Mouse (Mus musculus): ENCODE results near the gene Fam192a. TPM values are rescaled to one million over a fixed set of nuclear protein-coding genes. Genes with fewer than 3 reads are reported as not detected.

The Fam192a gene
- polyA plus RNA-seq (2012; rRNA removed): 15.2 and 17.2 TPM in 2 replicates

DNA sequence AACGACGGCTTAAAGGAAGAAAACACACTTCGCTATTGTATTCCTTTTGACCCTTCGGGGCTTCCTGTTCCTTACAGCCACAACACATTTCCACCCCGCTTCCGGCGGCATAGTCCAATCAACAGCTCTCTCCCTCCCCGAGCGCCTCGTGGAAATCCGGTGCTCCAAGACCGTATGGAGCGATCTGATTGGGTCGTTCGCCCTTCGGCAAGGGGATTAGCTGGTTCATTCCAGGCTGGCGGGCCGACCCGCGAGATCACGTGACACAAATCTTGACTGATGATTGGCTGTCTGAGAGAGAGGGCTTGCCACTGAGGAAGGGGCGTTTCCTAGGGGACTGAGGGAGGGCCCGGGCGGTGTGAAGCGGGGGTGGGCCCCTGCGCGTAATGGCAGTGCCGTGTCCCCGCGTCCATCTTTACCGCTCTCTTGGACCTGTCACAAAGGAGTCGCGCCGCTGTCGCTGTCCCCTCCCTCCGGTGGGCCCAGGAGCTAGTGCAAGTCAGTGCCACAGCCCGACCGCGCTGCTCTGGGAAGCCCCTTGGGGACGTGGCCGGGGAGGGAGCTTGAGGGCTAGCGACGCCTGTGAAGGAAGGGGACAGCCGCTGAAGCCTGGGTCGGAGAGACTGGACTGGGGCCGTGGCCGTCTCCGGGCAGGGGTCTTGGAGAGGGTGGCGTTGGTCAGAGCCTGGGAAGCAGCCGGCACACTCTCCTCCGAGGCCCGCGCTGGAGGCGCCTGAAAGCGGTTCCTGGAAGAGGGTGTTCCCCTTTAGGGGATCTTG is at the start of gene Fam192a, which contains the start of gene Rspry1:
Fam192a (minus strand) TSS at position 391 of the 779 bp plus-strand sequence.
Rspry1 (plus strand) TSS at position 331 of the 779 bp plus-strand sequence.
- Histone ChIP-seq H3K27me3 (ENCODE audit: control insufficient read depth, insufficient read depth, low read length) (no peaks in the 10 kb centered on the region), H3K4me3 (ENCODE audit: extremely low read depth, insufficient read depth, insufficient read length) (peak within 1 kb of the TSS; percentile 99), H3K4me1 (ENCODE audit: control insufficient read depth, insufficient read depth, insufficient read length) (no peaks in the 10 kb centered on the region; the same call in 1 of the 2 replicates), H3K36me3 (ENCODE audit: control insufficient read depth, insufficient read depth, low read length) (no peaks in the 10 kb centered on the region), H3K27ac (ENCODE audit: insufficient read depth, low read length) (peak within 1 kb of the TSS; percentile 88)
- peak; percentile 100 for DNase-seq (ENCODE audit: low read depth in 1 of 2, low spot score in 2 of 2)
- TF ChIP-seq POLR2A (IDR thresholded peaks at IDR 0.05; ENCODE audit: low read depth, low read length) (peak; percentile 75), CTCF (IDR thresholded peaks at IDR 0.05; ENCODE audit: extremely low read depth, insufficient read depth, insufficient read length, insufficient replicate concordance) (no peak)
- under 1% methylated on average over 55 of the region's 55 CpGs for WGBS

DNA sequence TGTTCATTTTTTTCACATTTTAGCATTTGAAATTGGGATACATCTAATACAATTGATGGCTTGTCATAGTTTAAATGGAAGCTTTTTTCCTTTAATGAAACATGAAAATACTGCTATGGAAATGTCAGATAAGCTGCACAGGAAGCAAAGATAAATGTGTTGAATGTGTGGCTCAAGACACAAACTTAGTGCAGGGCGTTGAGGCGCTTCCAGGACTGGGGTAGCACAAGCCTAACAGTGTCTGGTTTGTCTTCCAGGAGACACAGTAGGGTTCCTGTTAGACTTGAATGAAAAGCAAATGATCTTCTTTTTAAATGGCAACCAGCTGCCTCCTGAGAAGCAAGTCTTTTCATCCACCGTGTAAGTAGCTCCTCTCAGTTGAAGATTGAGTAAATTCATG is 47.7 kb upstream of the Fam192a start:
- TF ChIP-seq POLR2A (IDR thresholded peaks at IDR 0.05; ENCODE audit: low read depth, low read length) (no peak), CTCF (IDR thresholded peaks at IDR 0.05; ENCODE audit: extremely low read depth, insufficient read depth, insufficient read length, insufficient replicate concordance) (no peak)
- WGBS: 81% methylated on average over 3 of the region's 3 CpGs
- Histone ChIP-seq H3K4me1 (ENCODE audit: control insufficient read depth, insufficient read depth, insufficient read length) (no peaks in the 10 kb centered on the region), H3K4me3 (ENCODE audit: extremely low read depth, insufficient read depth, insufficient read length) (no peak overlapping the region), H3K36me3 (ENCODE audit: control insufficient read depth, insufficient read depth, low read length) (peaks cover 21% of the 10 kb centered on the region; the same call in 1 of the 2 replicates), H3K27me3 (ENCODE audit: control insufficient read depth, insufficient read depth, low read length) (no peaks in the 10 kb centered on the region), H3K27ac (ENCODE audit: insufficient read depth, low read length) (no peak overlapping the region)
- DNase-seq (ENCODE audit: low read depth in 1 of 2, low spot score in 2 of 2): no peak

DNA sequence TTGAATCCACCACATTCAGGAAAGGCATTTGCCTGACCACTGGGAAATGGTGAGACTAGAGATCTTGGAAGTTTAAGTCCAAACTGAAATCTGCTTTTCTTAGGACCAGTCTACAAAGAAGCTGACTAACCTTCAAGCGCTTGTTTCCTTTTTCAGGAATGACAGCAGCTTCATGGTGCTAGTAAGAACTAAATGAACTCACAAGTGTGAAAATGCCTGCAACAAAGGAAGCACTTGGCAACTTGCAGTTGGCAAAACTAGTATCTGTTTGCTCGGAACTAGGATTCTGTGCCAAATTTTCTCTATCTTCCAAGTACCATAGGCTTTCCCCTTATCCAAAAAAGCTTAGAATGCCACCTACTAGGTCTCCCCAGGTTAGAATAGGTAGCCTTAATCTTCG is 44.4 kb upstream of the Fam192a start:
- Histone ChIP-seq H3K27me3 (ENCODE audit: control insufficient read depth, insufficient read depth, low read length) (no peaks in the 10 kb centered on the region), H3K36me3 (ENCODE audit: control insufficient read depth, insufficient read depth, low read length) (peaks cover 17% of the 10 kb centered on the region; the same call in 1 of the 2 replicates), H3K4me3 (ENCODE audit: extremely low read depth, insufficient read depth, insufficient read length) (no peak overlapping the region), H3K4me1 (ENCODE audit: control insufficient read depth, insufficient read depth, insufficient read length) (no peaks in the 10 kb centered on the region), H3K27ac (ENCODE audit: insufficient read depth, low read length) (no peak overlapping the region)
- TF ChIP-seq CTCF (IDR thresholded peaks at IDR 0.05; ENCODE audit: extremely low read depth, insufficient read depth, insufficient read length, insufficient replicate concordance) (no peak), POLR2A (IDR thresholded peaks at IDR 0.05; ENCODE audit: low read depth, low read length) (no peak)
- DNase-seq (ENCODE audit: low read depth in 1 of 2, low spot score in 2 of 2): no peak
- WGBS: 94% methylated on average over 3 of the region's 3 CpGs

DNA sequence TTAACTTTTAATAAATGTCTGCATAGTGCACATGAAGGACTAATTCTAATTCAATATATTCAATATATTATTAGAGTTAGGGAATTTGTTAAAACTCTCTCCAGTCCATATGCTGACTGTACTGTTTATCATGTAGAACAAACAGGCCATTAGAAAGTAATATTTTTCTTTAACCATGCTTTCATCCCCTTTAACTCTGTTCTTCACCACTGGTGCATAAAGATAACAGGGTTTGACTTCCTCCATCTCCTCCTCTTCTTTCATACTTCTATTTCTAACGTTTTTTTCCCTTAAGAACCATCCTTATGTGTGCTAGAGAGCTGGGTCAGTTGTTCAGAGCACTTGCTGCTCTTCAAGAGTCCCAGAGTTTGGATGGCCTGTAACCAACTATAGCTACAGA is 43.4 kb upstream of the Fam192a start:
- Histone ChIP-seq H3K36me3 (ENCODE audit: control insufficient read depth, insufficient read depth, low read length) (peaks cover 24% of the 10 kb centered on the region; the same call in 1 of the 2 replicates), H3K27ac (ENCODE audit: insufficient read depth, low read length) (no peak overlapping the region), H3K4me1 (ENCODE audit: control insufficient read depth, insufficient read depth, insufficient read length) (no peaks in the 10 kb centered on the region), H3K27me3 (ENCODE audit: control insufficient read depth, insufficient read depth, low read length) (no peaks in the 10 kb centered on the region), H3K4me3 (ENCODE audit: extremely low read depth, insufficient read depth, insufficient read length) (no peak overlapping the region)
- no peak for TF ChIP-seq CTCF (IDR thresholded peaks at IDR 0.05; ENCODE audit: extremely low read depth, insufficient read depth, insufficient read length, insufficient replicate concordance)
- TF ChIP-seq POLR2A (IDR thresholded peaks at IDR 0.05; ENCODE audit: low read depth, low read length): no peak
- 46% methylated on average over 1 of the region's 1 CpGs for WGBS
- DNase-seq (ENCODE audit: low read depth in 1 of 2, low spot score in 2 of 2): no peak

DNA sequence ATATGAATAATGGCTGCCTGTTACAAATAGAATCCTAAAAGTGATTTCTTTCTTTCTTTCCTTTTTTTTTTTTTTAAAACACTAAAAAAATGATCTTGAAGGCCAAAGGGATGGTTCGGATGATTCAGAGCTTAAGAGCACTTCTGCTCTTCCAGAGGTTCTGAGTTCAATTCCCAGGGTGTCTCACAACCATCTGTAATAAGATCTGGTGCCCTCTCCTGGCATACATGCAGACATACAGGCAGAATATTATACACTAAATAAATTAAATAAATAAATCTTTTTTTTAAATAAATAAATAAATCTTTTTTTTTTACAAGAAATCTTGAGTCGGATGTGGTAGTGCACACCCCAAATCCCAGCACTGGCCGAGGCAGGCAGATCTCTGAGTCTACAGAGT is 40.1 kb upstream of the Fam192a start:
- TF ChIP-seq POLR2A (IDR thresholded peaks at IDR 0.05; ENCODE audit: low read depth, low read length): no peak
- no peak for TF ChIP-seq CTCF (IDR thresholded peaks at IDR 0.05; ENCODE audit: extremely low read depth, insufficient read depth, insufficient read length, insufficient replicate concordance)
- H3K36me3 ChIP-seq (ENCODE audit: control insufficient read depth, insufficient read depth, low read length): peaks cover 37% of the 10 kb centered on the region; the same call in 1 of the 2 replicates

DNA sequence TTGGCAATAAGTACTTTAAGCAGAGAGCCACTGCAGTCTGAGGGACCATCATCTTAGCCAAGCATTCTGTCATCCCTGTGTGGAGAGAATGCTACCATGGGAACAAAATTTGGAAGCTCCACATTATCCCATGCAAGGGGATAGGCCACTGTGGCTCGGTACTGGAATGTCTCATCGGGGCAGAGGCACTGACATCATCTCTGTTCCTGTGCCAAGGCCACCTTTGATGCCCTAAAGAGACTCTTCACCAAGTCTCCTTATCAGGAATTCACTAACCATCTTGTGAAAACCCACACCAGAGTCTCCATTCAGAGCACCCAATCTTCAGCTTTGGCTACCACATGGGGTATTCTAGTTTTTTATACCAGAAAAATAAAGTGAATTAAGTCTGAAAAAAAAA is 39.4 kb upstream of the Fam192a start:
- H3K4me3 ChIP-seq (ENCODE audit: extremely low read depth, insufficient read depth, insufficient read length): no peak overlapping the region
- no peak overlapping the region for H3K27ac ChIP-seq (ENCODE audit: insufficient read depth, low read length)
- H3K4me1 ChIP-seq (ENCODE audit: control insufficient read depth, insufficient read depth, insufficient read length): no peaks in the 10 kb centered on the region
- WGBS: 89% methylated on average over 2 of the region's 2 CpGs
- no peaks in the 10 kb centered on the region for H3K27me3 ChIP-seq (ENCODE audit: control insufficient read depth, insufficient read depth, low read length)
- peaks cover 32% of the 10 kb centered on the region; the same call in 1 of the 2 replicates for H3K36me3 ChIP-seq (ENCODE audit: control insufficient read depth, insufficient read depth, low read length)
- no peak for DNase-seq (ENCODE audit: low read depth in 1 of 2, low spot score in 2 of 2)
- no peak for TF ChIP-seq CTCF (IDR thresholded peaks at IDR 0.05; ENCODE audit: extremely low read depth, insufficient read depth, insufficient read length, insufficient replicate concordance)
- no peak for TF ChIP-seq POLR2A (IDR thresholded peaks at IDR 0.05; ENCODE audit: low read depth, low read length)

More for the DNA sequence above, 40.1 kb upstream of the Fam192a start:
- DNase-seq (ENCODE audit: low read depth in 1 of 2, low spot score in 2 of 2): no peak
- no peaks in the 10 kb centered on the region for H3K4me1 ChIP-seq (ENCODE audit: control insufficient read depth, insufficient read depth, insufficient read length)
- WGBS: 92% methylated on average over 3 of the region's 3 CpGs
- H3K4me3 ChIP-seq (ENCODE audit: extremely low read depth, insufficient read depth, insufficient read length): no peak overlapping the region
- no peaks in the 10 kb centered on the region for H3K27me3 ChIP-seq (ENCODE audit: control insufficient read depth, insufficient read depth, low read length)
- H3K27ac ChIP-seq (ENCODE audit: insufficient read depth, low read length): no peak overlapping the region

DNA sequence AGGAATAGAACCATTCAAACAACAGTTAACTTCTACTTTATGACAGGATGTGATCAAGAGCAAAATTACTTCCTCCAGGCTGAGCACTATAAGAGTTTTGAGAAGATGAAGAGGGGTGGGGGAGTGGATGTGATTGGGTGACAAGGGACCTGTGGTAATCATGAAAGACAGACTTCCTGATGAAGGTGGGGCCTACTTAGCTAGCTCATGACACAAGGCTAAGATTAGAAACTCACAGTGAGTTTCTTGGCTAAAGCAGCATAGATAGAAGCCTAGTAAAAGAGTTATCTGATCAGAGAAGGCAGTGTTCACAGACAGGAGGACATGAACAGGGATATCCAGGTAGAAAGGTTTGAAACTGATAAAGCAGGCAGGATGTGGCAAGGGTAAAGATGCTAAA is 32.4 kb upstream of the Fam192a start:
- TF ChIP-seq POLR2A (IDR thresholded peaks at IDR 0.05; ENCODE audit: low read depth, low read length) (no peak), CTCF (IDR thresholded peaks at IDR 0.05; ENCODE audit: extremely low read depth, insufficient read depth, insufficient read length, insufficient replicate concordance) (no peak)
- no peaks in the 10 kb centered on the region for H3K4me1 ChIP-seq (ENCODE audit: control insufficient read depth, insufficient read depth, insufficient read length)
- H3K27ac ChIP-seq (ENCODE audit: insufficient read depth, low read length): peak overlapping the region; percentile 18; the same call in 1 of the 2 replicates
- no peak overlapping the region for H3K4me3 ChIP-seq (ENCODE audit: extremely low read depth, insufficient read depth, insufficient read length)
- H3K36me3 ChIP-seq (ENCODE audit: control insufficient read depth, insufficient read depth, low read length): peaks cover 22% of the 10 kb centered on the region
- H3K27me3 ChIP-seq (ENCODE audit: control insufficient read depth, insufficient read depth, low read length): no peaks in the 10 kb centered on the region
- DNase-seq (ENCODE audit: low read depth in 1 of 2, low spot score in 2 of 2): peak; percentile 4 to 49
